Mouse (Mus musculus) layer of hippocampus, adult 6 months (tissue): ENCODE measurements around the gene Pard3. TPM values are rescaled to one million over a fixed set of nuclear protein-coding genes. Genes with fewer than 3 reads are reported as not detected.

Experiments
- long read RNA-seq, 2 experiments: library from polyadenylated mRNA; unstranded; transcript quantifications; one replicate each; pipeline ENCODE4 v2.0.0; 2019 to 2020
- polyA plus RNA-seq: library from polyadenylated mRNA; unstranded; fragments of <200 nt; fragmentation: Nextera tagmentation; gene quantifications from 2 replicates; pipeline ENCODE4 v1.2.3, GENCODE M21; 2021

The Pard3 gene
- 4.9 and 5.4 TPM in 2 replicates for polyA plus RNA-seq
- long read RNA-seq, experiment 1, full-length matches to known transcripts, result 1 of 10 reads
- long read RNA-seq, experiment 1, partial matches to known transcripts, result 6 of 10 reads
- long read RNA-seq, experiment 1, other reads (novel, unspliced or antisense), result 3 of 10 reads
- long read RNA-seq, experiment 2, full-length matches to known transcripts, result 7 of 69 reads
- long read RNA-seq, experiment 2, partial matches to known transcripts, result 31 of 69 reads
- long read RNA-seq, experiment 2, other reads (novel, unspliced or antisense), result 31 of 69 reads

DNA sequence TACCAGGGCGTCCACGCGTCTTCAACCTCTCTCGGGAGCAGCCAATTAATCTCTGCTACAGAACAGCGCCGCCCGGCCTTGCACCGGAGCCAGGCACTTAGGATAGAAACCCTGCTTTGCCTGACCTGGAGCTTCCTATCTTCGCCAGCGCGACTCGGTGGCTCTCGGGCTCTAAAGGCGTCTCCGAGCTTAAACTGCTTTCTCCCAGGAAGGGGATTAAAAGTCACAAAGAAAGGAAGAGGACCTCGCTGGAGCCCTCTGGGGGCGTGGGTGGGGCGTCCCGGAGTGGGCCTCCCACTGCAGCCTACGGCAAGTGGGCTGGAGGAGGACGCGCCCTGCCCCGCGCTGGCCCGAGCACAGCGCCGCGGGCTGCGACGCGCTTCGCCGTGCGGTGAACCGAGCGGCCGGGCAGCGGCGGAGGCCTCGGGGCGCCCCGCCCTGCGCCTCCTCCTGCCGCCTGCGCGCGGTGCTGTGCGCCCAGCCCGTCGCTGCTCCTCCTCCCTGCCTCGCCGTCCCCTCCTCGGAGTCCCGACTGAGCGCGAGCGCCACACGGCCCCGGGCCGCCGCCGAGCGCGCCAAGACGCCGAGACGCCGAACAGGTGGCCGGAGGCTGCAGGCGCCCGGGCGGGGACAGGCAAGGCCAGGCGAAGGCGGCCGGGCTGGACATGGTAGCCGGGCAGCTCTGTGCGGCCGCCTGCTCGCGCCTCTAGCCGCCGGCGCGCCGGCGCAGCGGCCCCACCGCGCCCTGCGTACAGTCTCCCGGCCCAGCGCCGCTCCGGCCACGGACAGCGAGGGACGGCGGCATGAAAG lies at the start of gene Pard3:
Pard3 (plus strand) TSS at position 343 of the 810 bp plus-strand sequence.

Other genes starting within 250 kb of the Pard3 start
- 255 and 258 TPM in 2 replicates for gene Tomm20, start 118.0 kb upstream of the Pard3 start, polyA plus RNA-seq
- 14.0 and 15.9 TPM in 2 replicates for gene Rbm34, start 92.8 kb upstream of the Pard3 start, polyA plus RNA-seq